Comparison of ENCODE assay signal across 31 mouse cellular contexts in the genomic region with DNA sequence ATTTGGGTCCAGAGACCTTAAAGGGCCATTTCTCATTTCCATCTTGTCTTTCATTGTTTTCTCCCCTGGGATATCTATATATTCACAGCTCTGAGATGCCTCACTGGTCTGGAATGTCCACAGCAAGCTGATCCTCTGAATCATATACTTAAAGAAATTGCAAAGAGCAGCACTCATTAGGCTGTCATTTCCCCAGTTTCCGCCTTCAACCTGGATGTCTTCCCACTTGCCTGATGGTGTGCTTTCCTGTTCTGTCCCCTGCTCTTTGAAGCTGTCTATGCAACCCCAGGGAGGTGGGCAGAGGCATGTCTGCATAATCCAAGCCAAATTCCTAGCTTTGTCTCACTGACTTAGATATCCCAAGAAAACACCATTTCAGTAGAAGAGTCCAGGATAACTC. TPM values are rescaled to one million over a fixed set of nuclear protein-coding genes. Genes with fewer than 3 reads are reported as not detected.
A peak's percentile ranks its signal among the peaks of the same experiment; 100 is the strongest.
DNase-seq lines count a peak whose midpoint lies in the region; ATAC-seq and TF ChIP-seq lines count a peak whose summit lies in the region.
"Had no signal": no experiment of that assay in that cellular context is flagged by ENCODE, and none has a peak within 500 bp of the region (broad histone marks: within the 10 kb centered on the region; RNA-seq: fewer than 3 reads in every experiment).

No protein-coding gene starts in this region.

- H3K27ac ChIP-seq in kidney, postnatal 0 days = no peak overlapping the region
- H3K27ac ChIP-seq: embryonic facial prominence, embryonic 10.5 days; embryonic facial prominence, embryonic 13.5 days; forebrain, embryonic 10.5 days; forebrain, embryonic 13.5 days; hindbrain, embryonic 14.5 days; hindbrain, postnatal 0 days had no signal

- H3K4me3 ChIP-seq in kidney, postnatal 0 days (replicated peaks; ENCODE audit: low read depth, low read length) = no peak overlapping the region
- H3K4me3 ChIP-seq: embryonic facial prominence, embryonic 10.5 days; embryonic facial prominence, embryonic 13.5 days; forebrain, embryonic 10.5 days; forebrain, embryonic 13.5 days had no signal

- TF ChIP-seq CTCF in kidney, postnatal 0 days (IDR thresholded peaks at IDR 0.05; ENCODE audit: low read depth) = no peak

- H3K4me2 ChIP-seq in kidney, postnatal 0 days (ENCODE audit: low read length) = no peak overlapping the region
- H3K4me2 ChIP-seq: embryonic facial prominence, embryonic 13.5 days; forebrain, embryonic 13.5 days; heart, embryonic 11.5 days; hindbrain, embryonic 14.5 days had no signal

- WGBS in kidney, postnatal 0 days = 81% methylated on average over 1 of the region's 1 CpGs

- peak; percentile 59 for DNase-seq in heart, adult 11 months
- DNase-seq in heart, adult 8-10 months (ENCODE audit: low spot score) = no peak
- peak; percentile 29 for DNase-seq in kidney, postnatal 0 days (ENCODE audit: low spot score)
- no peak for DNase-seq in kidney, postnatal 10 days
- peak; percentile 53 for DNase-seq in 3134 (ENCODE audit: extremely low read depth, insufficient read length, low spot score)
- peak; percentile 45 for DNase-seq in NIH3T3 (ENCODE audit: low read depth)
- DNase-seq in left cerebral cortex, postnatal 14 days (ENCODE audit: low spot score in 2 of 2) = no peak
- DNase-seq in right cerebral cortex, adult 18-20 months = no peak
- DNase-seq: adrenal gland, adult 2 months; adrenal gland, postnatal 14 days; cerebellum, adult 11 months; cerebellum, adult 2 months; cerebellum, adult 9-11 months; cerebellum, postnatal 25 days; embryo, embryonic 11 days; gastrocnemius, postnatal 10 days; gastrocnemius, postnatal 36 days; heart, postnatal 14 days; heart, postnatal 4 days had no signal

- ATAC-seq in kidney, postnatal 0 days (replicated peaks; ENCODE audit: low FRiP score, low read depth) = no peak
- ATAC-seq: CD4-positive, CD25-positive, alpha-beta regulatory T cell, adult 4 months; forebrain, embryonic 13.5 days; forebrain, embryonic 16.5 days; hindbrain, postnatal 0 days; inflammation-experienced regulatory T-cells, adult 6 months; intestine, embryonic 16.5 days had no signal

- H3K27me3 ChIP-seq in kidney, postnatal 0 days (ENCODE audit: insufficient read depth, low read length) = no peaks in the 10 kb centered on the region
- H3K27me3 ChIP-seq: embryonic facial prominence, embryonic 13.5 days; forebrain, embryonic 13.5 days had no signal

- intact Hi-C loops in left cerebral cortex, postnatal 14 days (cut with DNase I) = no loop called here

- H3K4me1 ChIP-seq in kidney, postnatal 0 days (replicated peaks; ENCODE audit: insufficient read depth, low read length) = no peaks in the 10 kb centered on the region
- H3K4me1 ChIP-seq: embryonic facial prominence, embryonic 10.5 days; embryonic facial prominence, embryonic 13.5 days; forebrain, embryonic 13.5 days had no signal

- no peaks in the 10 kb centered on the region for H3K9me3 ChIP-seq in kidney, postnatal 0 days (replicated peaks; ENCODE audit: low read length)
- H3K9me3 ChIP-seq: embryonic facial prominence, embryonic 10.5 days; embryonic facial prominence, embryonic 13.5 days; forebrain, embryonic 10.5 days; forebrain, embryonic 13.5 days had no signal

- H3K9ac ChIP-seq in kidney, postnatal 0 days (ENCODE audit: low read depth, low read length) = no peak overlapping the region
- H3K9ac ChIP-seq: embryonic facial prominence, embryonic 13.5 days; forebrain, embryonic 13.5 days; hindbrain, embryonic 14.5 days had no signal

- H3K36me3 ChIP-seq in kidney, postnatal 0 days (ENCODE audit: insufficient read depth, low read length) = no peaks in the 10 kb centered on the region
- H3K36me3 ChIP-seq: embryonic facial prominence, embryonic 10.5 days; embryonic facial prominence, embryonic 13.5 days; forebrain, embryonic 10.5 days had no signal

RNA-seq across cellular contexts. Expression of a gene that starts 9.6 kb away (rescaled TPM):
- total RNA-seq in heart, adult 8-10 months (2022) = 10 to 100 TPM in 2 of 4 experiments, 1 to 10 TPM in 2; 3.0 to 13.5 (median 10.0) TPM
- 6.1 and 6.2 TPM in 2 replicates for polyA plus RNA-seq in kidney, postnatal 0 days (2015; fragmentation: Nextera tagmentation; extraction: Ambion mirVana)
- 10 to 100 TPM; 27.0 to 28.0 TPM for total RNA-seq in left cerebral cortex, postnatal 14 days (2021)
- total RNA-seq: MEL had no signal

Comparison
In these comparisons a context has a peak if more than half of its experiments do, and no peak if none do; other contexts are left out.
1. DNase-seq: peak in heart, adult 11 months (single experiment), kidney, postnatal 0 days (single experiment), 3134 (single experiment) and NIH3T3 (single experiment); none in heart, adult 8-10 months (single experiment), kidney, postnatal 10 days (single experiment), left cerebral cortex, postnatal 14 days (0 of 2) and right cerebral cortex, adult 18-20 months (single experiment).